Mouse (Mus musculus): ENCODE results near the gene Gm21860.
"Not testable (repeated sequence)": the region's sequence is repeated elsewhere in the genome, so short reads cannot be mapped to it uniquely, and the experiment has no call there.

DNA sequence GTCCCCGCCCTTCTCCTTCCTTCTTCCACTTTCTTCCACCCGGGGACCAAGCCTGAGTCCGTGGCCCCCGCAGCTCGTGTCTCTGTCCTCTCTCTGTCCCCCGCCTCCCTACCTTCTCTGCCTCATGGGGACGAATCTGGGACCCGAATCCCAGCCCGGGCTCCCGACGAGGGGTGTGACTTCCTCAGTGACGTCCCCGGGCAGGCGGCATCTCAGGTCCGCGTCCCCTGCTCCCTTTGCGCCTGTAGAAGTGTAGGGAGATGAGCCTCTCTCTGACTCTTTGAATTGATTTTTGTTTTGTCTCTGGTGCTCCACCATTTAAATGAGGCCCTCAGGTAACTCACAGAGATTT lies 25.7 kb downstream of the Gm21860 start:
- TF ChIP-seq POLR2A (IDR thresholded peaks at IDR 0.05; ENCODE audit: borderline replicate concordance, low read depth, low read length); CTCF (IDR thresholded peaks at IDR 0.05; ENCODE audit: low read depth, low read length): not testable (repeated sequence)

All from bone marrow macrophage, adult 2 months (primary cell).